Mouse (Mus musculus): ENCODE data around the gene Nid1. TPM values are rescaled to one million over a fixed set of nuclear protein-coding genes. Genes with fewer than 3 reads are reported as not detected.
A peak's percentile ranks its signal among the peaks of the same experiment; 100 is the strongest.
"Not testable (repeated sequence)": the region's sequence is repeated elsewhere in the genome, so short reads cannot be mapped to it uniquely, and the experiment has no call there.

Gene Nid1
- 36.2 and 42.6 TPM in 2 replicates for polyA plus RNA-seq (2015; fragmentation: Nextera tagmentation; extraction: Ambion mirVana)

- peak within 1 kb of the TSS; percentile 21 for H3K4me3 ChIP-seq (ENCODE audit: low read depth, low read length)
- DNase-seq (ENCODE audit: low spot score) (peak; percentile 14), ATAC-seq (ENCODE audit: low FRiP score, low TSS enrichment) (peak; percentile 84)
- not testable (repeated sequence) for H3K4me1 ChIP-seq (replicated peaks; ENCODE audit: control insufficient read depth, insufficient read depth); H3K27me3 ChIP-seq (ENCODE audit: control insufficient read depth, insufficient read depth, low read length); H3K9me3 ChIP-seq (ENCODE audit: control insufficient read depth, low read length); H3K36me3 ChIP-seq (ENCODE audit: control insufficient read depth, insufficient read depth, low read length); H3K4me2 ChIP-seq (replicated peaks; ENCODE audit: low read depth); H3K9ac ChIP-seq (ENCODE audit: low read length); H3K27ac ChIP-seq (replicated peaks)
- WGBS, result 2% methylated on average over 17 of the region's 39 CpGs
These were observed at the start of gene Nid1 for GRCm38 (mm10) chr13:13437460-13438015. Gene Nid1 (plus strand): TSS chr13:13437551.

GRCm38 (mm10) chr13:13393228-13394095 lies 43.9 kb upstream of the Nid1 start, which contains the start of gene Gpr137b:
Gene Gpr137b (minus strand): TSS chr13:13394014.
- WGBS, result 1% methylated on average over 36 of the region's 78 CpGs
- not testable (repeated sequence) for H3K9me3 ChIP-seq (ENCODE audit: control insufficient read depth, low read length); H3K36me3 ChIP-seq (ENCODE audit: control insufficient read depth, insufficient read depth, low read length); H3K27me3 ChIP-seq (ENCODE audit: control insufficient read depth, insufficient read depth, low read length); H3K4me1 ChIP-seq (replicated peaks; ENCODE audit: control insufficient read depth, insufficient read depth); H3K9ac ChIP-seq (ENCODE audit: low read length); H3K27ac ChIP-seq (replicated peaks)
- peak within 1 kb of the TSS; percentile 22 for H3K4me3 ChIP-seq (ENCODE audit: low read depth, low read length)
- ATAC-seq (ENCODE audit: low FRiP score, low TSS enrichment), result peak; percentile 92
- peak; percentile 68 for DNase-seq (ENCODE audit: low spot score)
- H3K4me2 ChIP-seq (replicated peaks; ENCODE audit: low read depth), result peak within 1 kb of the TSS; percentile 47

- ATAC-seq (ENCODE audit: low FRiP score, low TSS enrichment) (peak; percentile 53), DNase-seq (ENCODE audit: low spot score) (peak; percentile 57)
- peak overlapping the region; percentile 47 for H3K4me2 ChIP-seq (replicated peaks; ENCODE audit: low read depth)
- H3K9me3 ChIP-seq (ENCODE audit: control insufficient read depth, low read length); H3K27ac ChIP-seq (replicated peaks); H3K27me3 ChIP-seq (ENCODE audit: control insufficient read depth, insufficient read depth, low read length); H3K36me3 ChIP-seq (ENCODE audit: control insufficient read depth, insufficient read depth, low read length); H3K4me1 ChIP-seq (replicated peaks; ENCODE audit: control insufficient read depth, insufficient read depth); H3K9ac ChIP-seq (ENCODE audit: low read length): not testable (repeated sequence)
- peak overlapping the region; percentile 18; the same call in 1 of the 2 replicates for H3K4me3 ChIP-seq (ENCODE audit: low read depth, low read length)
- under 1% methylated on average over 12 of the region's 15 CpGs for WGBS
These were observed 43.3 kb upstream of the Nid1 start for GRCm38 (mm10) chr13:13394096-13394395.

- H3K4me3 ChIP-seq (ENCODE audit: low read depth, low read length); H3K27ac ChIP-seq (replicated peaks); H3K4me2 ChIP-seq (replicated peaks; ENCODE audit: low read depth); H3K9ac ChIP-seq (ENCODE audit: low read length); H3K27me3 ChIP-seq (ENCODE audit: control insufficient read depth, insufficient read depth, low read length); ATAC-seq (ENCODE audit: low FRiP score, low TSS enrichment); H3K4me1 ChIP-seq (replicated peaks; ENCODE audit: control insufficient read depth, insufficient read depth); H3K9me3 ChIP-seq (ENCODE audit: control insufficient read depth, low read length); DNase-seq (ENCODE audit: low spot score); H3K36me3 ChIP-seq (ENCODE audit: control insufficient read depth, insufficient read depth, low read length): not testable (repeated sequence)
- 70% methylated on average over 3 of the region's 3 CpGs for WGBS
These were observed 36.5 kb upstream of the Nid1 start for GRCm38 (mm10) chr13:13400851-13401250.

GRCm38 (mm10) chr13:13402818-13403217 lies 34.5 kb upstream of the Nid1 start:
- not testable (repeated sequence) for H3K9ac ChIP-seq (ENCODE audit: low read length); H3K27ac ChIP-seq (replicated peaks); H3K36me3 ChIP-seq (ENCODE audit: control insufficient read depth, insufficient read depth, low read length); H3K27me3 ChIP-seq (ENCODE audit: control insufficient read depth, insufficient read depth, low read length); H3K4me3 ChIP-seq (ENCODE audit: low read depth, low read length); H3K4me1 ChIP-seq (replicated peaks; ENCODE audit: control insufficient read depth, insufficient read depth); H3K4me2 ChIP-seq (replicated peaks; ENCODE audit: low read depth); H3K9me3 ChIP-seq (ENCODE audit: control insufficient read depth, low read length); DNase-seq (ENCODE audit: low spot score); ATAC-seq (ENCODE audit: low FRiP score, low TSS enrichment)
- 62% methylated on average over 5 of the region's 5 CpGs for WGBS

GRCm38 (mm10) chr13:13403366-13403765 lies 34.0 kb upstream of the Nid1 start:
- DNase-seq (ENCODE audit: low spot score); H3K9ac ChIP-seq (ENCODE audit: low read length); H3K4me3 ChIP-seq (ENCODE audit: low read depth, low read length); H3K27ac ChIP-seq (replicated peaks); ATAC-seq (ENCODE audit: low FRiP score, low TSS enrichment); H3K9me3 ChIP-seq (ENCODE audit: control insufficient read depth, low read length); H3K4me1 ChIP-seq (replicated peaks; ENCODE audit: control insufficient read depth, insufficient read depth); H3K4me2 ChIP-seq (replicated peaks; ENCODE audit: low read depth); H3K36me3 ChIP-seq (ENCODE audit: control insufficient read depth, insufficient read depth, low read length); H3K27me3 ChIP-seq (ENCODE audit: control insufficient read depth, insufficient read depth, low read length): not testable (repeated sequence)
- 83% methylated on average over 2 of the region's 3 CpGs for WGBS

GRCm38 (mm10) chr13:13403839-13404238 lies 33.5 kb upstream of the Nid1 start:
- H3K9ac ChIP-seq (ENCODE audit: low read length); H3K27ac ChIP-seq (replicated peaks); ATAC-seq (ENCODE audit: low FRiP score, low TSS enrichment); H3K9me3 ChIP-seq (ENCODE audit: control insufficient read depth, low read length); H3K4me1 ChIP-seq (replicated peaks; ENCODE audit: control insufficient read depth, insufficient read depth); DNase-seq (ENCODE audit: low spot score); H3K4me2 ChIP-seq (replicated peaks; ENCODE audit: low read depth); H3K4me3 ChIP-seq (ENCODE audit: low read depth, low read length); H3K36me3 ChIP-seq (ENCODE audit: control insufficient read depth, insufficient read depth, low read length); H3K27me3 ChIP-seq (ENCODE audit: control insufficient read depth, insufficient read depth, low read length): not testable (repeated sequence)
- 80% methylated on average over 5 of the region's 6 CpGs for WGBS

GRCm38 (mm10) chr13:13404517-13405155 lies 32.7 kb upstream of the Nid1 start:
- not testable (repeated sequence) for H3K36me3 ChIP-seq (ENCODE audit: control insufficient read depth, insufficient read depth, low read length); H3K9me3 ChIP-seq (ENCODE audit: control insufficient read depth, low read length); ATAC-seq (ENCODE audit: low FRiP score, low TSS enrichment); DNase-seq (ENCODE audit: low spot score); H3K9ac ChIP-seq (ENCODE audit: low read length); H3K4me3 ChIP-seq (ENCODE audit: low read depth, low read length); H3K4me2 ChIP-seq (replicated peaks; ENCODE audit: low read depth); H3K4me1 ChIP-seq (replicated peaks; ENCODE audit: control insufficient read depth, insufficient read depth); H3K27me3 ChIP-seq (ENCODE audit: control insufficient read depth, insufficient read depth, low read length); H3K27ac ChIP-seq (replicated peaks)
- 63% methylated on average over 6 of the region's 6 CpGs for WGBS

- not testable (repeated sequence) for H3K9me3 ChIP-seq (ENCODE audit: control insufficient read depth, low read length); DNase-seq (ENCODE audit: low spot score); H3K27me3 ChIP-seq (ENCODE audit: control insufficient read depth, insufficient read depth, low read length); H3K36me3 ChIP-seq (ENCODE audit: control insufficient read depth, insufficient read depth, low read length); H3K9ac ChIP-seq (ENCODE audit: low read length); H3K4me2 ChIP-seq (replicated peaks; ENCODE audit: low read depth); H3K4me3 ChIP-seq (ENCODE audit: low read depth, low read length); H3K4me1 ChIP-seq (replicated peaks; ENCODE audit: control insufficient read depth, insufficient read depth); H3K27ac ChIP-seq (replicated peaks); ATAC-seq (ENCODE audit: low FRiP score, low TSS enrichment)
- WGBS, result no CpG with 5 or more reads among the region's 6 CpGs
These were observed 31.8 kb upstream of the Nid1 start for GRCm38 (mm10) chr13:13405511-13405910.

All from stomach, postnatal 0 days (tissue).